Mouse (Mus musculus) limb, embryonic 12.5 days (tissue): Measurements from ENCODE around the gene Slc24a1. TPM values are rescaled to one million over a fixed set of nuclear protein-coding genes. Genes with fewer than 3 reads are reported as not detected.

ENCODE experiments used
- ATAC-seq: fragments of 200-750 bp; cut with Nextera tagmentation; 2 replicates; pipeline ENCODE4 v1.8.0; 2017; ENCODE audit warnings: low read depth, moderate TSS enrichment; ENCODE audit not compliant: insufficient number of reproducible peaks, insufficient read depth, low FRiP score, low TSS enrichment
- H3K27ac ChIP-seq: fragments of 300-500 bp; sonication (generic); 2 replicates; pipeline ENCODE4 v1.5.1; 2016; ENCODE audit warnings: mild to moderate bottlenecking, moderate library complexity
- H3K27me3 ChIP-seq: fragments of 300-500 bp; sonication (generic); 2 replicates; pipeline ENCODE4 v1.6.1; 2016; ENCODE audit warnings: mild to moderate bottlenecking, moderate library complexity
- H3K36me3 ChIP-seq: fragments of 300-500 bp; sonication (generic); 2 replicates; pipeline ENCODE4 v1.6.1; 2016; ENCODE audit warnings: mild to moderate bottlenecking, moderate library complexity
- H3K4me1 ChIP-seq: fragments of 300-500 bp; sonication (generic); replicated peaks from 2 replicates; pipeline ENCODE4 v1.6.1; 2016
- H3K4me2 ChIP-seq: fragments of 300-500 bp; sonication (generic); 2 replicates; pipeline ENCODE4 v1.6.1; 2016; ENCODE audit warnings: mild to moderate bottlenecking, moderate library complexity
- H3K4me3 ChIP-seq: fragments of 300-500 bp; sonication (generic); replicated peaks from 2 replicates; pipeline ENCODE4 v1.5.1; 2016; ENCODE audit warnings: mild to moderate bottlenecking
- H3K9ac ChIP-seq: fragments of 300-500 bp; sonication (generic); replicated peaks from 2 replicates; pipeline ENCODE4 v1.6.1; 2016; ENCODE audit warnings: mild to moderate bottlenecking, moderate library complexity
- H3K9me3 ChIP-seq: fragments of 300-500 bp; sonication (generic); 2 replicates; pipeline ENCODE4 v1.6.1; 2016; ENCODE audit warnings: mild to moderate bottlenecking, moderate library complexity
- WGBS: fragments of 180-500 bp; shearing (Covaris S2); methylation state at CpG from one replicate; pipeline ENCODE4 v1.1.7; 2016; 5-methylcytosine and 5-hydroxymethylcytosine counted together
- polyA plus RNA-seq: library from polyadenylated mRNA; unstranded; fragments of >200 nt; fragmentation: Nextera tagmentation; extraction: Ambion mirVana; gene quantifications from 2 replicates; pipeline ENCODE4 v1.2.1, GENCODE M21; 2016

The Slc24a1 gene
- polyA plus RNA-seq, 1 experiment from 2014 or later = 0.08 TPM

GRCm38 (mm10) chr9:64936508-64936907, 14.9 kb downstream of the Slc24a1 start:
- Histone ChIP-seq H3K36me3 (no peaks in the 10 kb centered on the region), H3K4me1 (peaks cover 28% of the 10 kb centered on the region), H3K4me2 (no peak overlapping the region), H3K27me3 (peaks cover 11% of the 10 kb centered on the region; the same call in 1 of the 2 replicates), H3K4me3 (no peak overlapping the region), H3K27ac (no peak overlapping the region), H3K9ac (no peak overlapping the region), H3K9me3 (no peaks in the 10 kb centered on the region)
- WGBS = 9% methylated on average over 6 of the region's 6 CpGs
- ATAC-seq = no peak

- no peak for ATAC-seq
- WGBS = 49% methylated on average over 15 of the region's 15 CpGs
- peak overlapping the region; percentile 78 for H3K27ac ChIP-seq
- H3K9me3 ChIP-seq = no peaks in the 10 kb centered on the region
- H3K36me3 ChIP-seq = no peaks in the 10 kb centered on the region
- H3K4me1 ChIP-seq = peaks cover 15% of the 10 kb centered on the region
- peak overlapping the region; percentile 31; the same call in 1 of the 2 replicates for H3K9ac ChIP-seq
- H3K27me3 ChIP-seq = peaks cover 11% of the 10 kb centered on the region; the same call in 1 of the 2 replicates
- peak overlapping the region; percentile 17; the same call in 1 of the 2 replicates for H3K4me3 ChIP-seq
- peak overlapping the region; percentile 37 for H3K4me2 ChIP-seq
Observed at GRCm38 (mm10) chr9:64934015-64934754, 17.2 kb downstream of the Slc24a1 start.

- Histone ChIP-seq H3K9ac (no peak overlapping the region), H3K4me1 (peaks cover 15% of the 10 kb centered on the region), H3K27me3 (peaks cover 7% of the 10 kb centered on the region; the same call in 1 of the 2 replicates), H3K4me2 (no peak overlapping the region), H3K36me3 (no peaks in the 10 kb centered on the region), H3K9me3 (no peaks in the 10 kb centered on the region), H3K27ac (no peak overlapping the region), H3K4me3 (no peak overlapping the region)
- 75% methylated on average over 7 of the region's 7 CpGs for WGBS
- ATAC-seq = no peak
Observed at GRCm38 (mm10) chr9:64931751-64932610, 19.4 kb downstream of the Slc24a1 start.

- H3K4me3 ChIP-seq = no peak overlapping the region
- ATAC-seq = no peak
- H3K27ac ChIP-seq = no peak overlapping the region
- no peaks in the 10 kb centered on the region for H3K36me3 ChIP-seq
- 77% methylated on average over 4 of the region's 4 CpGs for WGBS
- H3K9me3 ChIP-seq = no peaks in the 10 kb centered on the region
- H3K4me1 ChIP-seq = peaks cover 15% of the 10 kb centered on the region
- H3K4me2 ChIP-seq = no peak overlapping the region
- 0 out of 2 replicates have a peak, but pooled peaks cover 4% of the 10 kb centered on the region for H3K27me3 ChIP-seq
- no peak overlapping the region for H3K9ac ChIP-seq
Observed at GRCm38 (mm10) chr9:64930256-64930655, 21.2 kb downstream of the Slc24a1 start.

GRCm38 (mm10) chr9:64926201-64926991, 25.0 kb downstream of the Slc24a1 start:
- Histone ChIP-seq H3K36me3 (no peaks in the 10 kb centered on the region), H3K9me3 (no peaks in the 10 kb centered on the region), H3K27me3 (no peaks in the 10 kb centered on the region), H3K4me3 (no peak overlapping the region), H3K4me1 (no peaks in the 10 kb centered on the region; the same call in 1 of the 2 replicates), H3K27ac (no peak overlapping the region), H3K9ac (no peak overlapping the region), H3K4me2 (no peak overlapping the region)
- ATAC-seq = no peak
- WGBS = 77% methylated on average over 8 of the region's 8 CpGs

GRCm38 (mm10) chr9:64925771-64926170, 25.6 kb downstream of the Slc24a1 start:
- WGBS = 80% methylated on average over 5 of the region's 5 CpGs
- H3K27ac ChIP-seq = no peak overlapping the region

GRCm38 (mm10) chr9:64918560-64918959, 32.8 kb downstream of the Slc24a1 start:
- Histone ChIP-seq H3K4me1 (no peaks in the 10 kb centered on the region), H3K27ac (no peak overlapping the region), H3K4me2 (peak overlapping the region; percentile 48), H3K36me3 (peaks cover 2% of the 10 kb centered on the region), H3K27me3 (no peaks in the 10 kb centered on the region), H3K4me3 (peak overlapping the region; percentile 34), H3K9me3 (no peaks in the 10 kb centered on the region), H3K9ac (no peak overlapping the region)
- no peak for ATAC-seq
- WGBS = 35% methylated on average over 16 of the region's 16 CpGs

More at GRCm38 (mm10) chr9:64925771-64926170, 25.6 kb downstream of the Slc24a1 start:
- Histone ChIP-seq H3K9ac (no peak overlapping the region), H3K36me3 (no peaks in the 10 kb centered on the region), H3K4me3 (no peak overlapping the region), H3K27me3 (no peaks in the 10 kb centered on the region), H3K4me2 (no peak overlapping the region), H3K9me3 (no peaks in the 10 kb centered on the region), H3K4me1 (no peaks in the 10 kb centered on the region; the same call in 1 of the 2 replicates)
- ATAC-seq = no peak

- Histone ChIP-seq H3K27me3 (no peaks in the 10 kb centered on the region), H3K9ac (no peak overlapping the region), H3K9me3 (no peaks in the 10 kb centered on the region), H3K27ac (no peak overlapping the region), H3K36me3 (peaks cover 16% of the 10 kb centered on the region), H3K4me3 (no peak overlapping the region), H3K4me2 (no peak overlapping the region), H3K4me1 (no peaks in the 10 kb centered on the region)
- no peak for ATAC-seq
- WGBS = 83% methylated on average over 4 of the region's 4 CpGs
Observed at GRCm38 (mm10) chr9:64914629-64915028, 36.8 kb downstream of the Slc24a1 start.

- Histone ChIP-seq H3K27me3 (no peaks in the 10 kb centered on the region), H3K36me3 (peaks cover 16% of the 10 kb centered on the region), H3K4me1 (no peaks in the 10 kb centered on the region), H3K4me2 (no peak overlapping the region), H3K4me3 (no peak overlapping the region), H3K9ac (no peak overlapping the region), H3K27ac (no peak overlapping the region), H3K9me3 (no peaks in the 10 kb centered on the region)
- ATAC-seq = no peak
- 95% methylated on average over 2 of the region's 2 CpGs for WGBS
Observed at GRCm38 (mm10) chr9:64913973-64914372, 37.4 kb downstream of the Slc24a1 start.

GRCm38 (mm10) chr9:64913406-64913805, 38.0 kb downstream of the Slc24a1 start:
- H3K4me3 ChIP-seq = no peak overlapping the region
- WGBS = 96% methylated on average over 4 of the region's 4 CpGs

More at GRCm38 (mm10) chr9:64913406-64913805, 38.0 kb downstream of the Slc24a1 start:
- H3K27me3 ChIP-seq = no peaks in the 10 kb centered on the region
- H3K9me3 ChIP-seq = no peaks in the 10 kb centered on the region
- no peak for ATAC-seq
- H3K36me3 ChIP-seq = peaks cover 16% of the 10 kb centered on the region
- no peak overlapping the region for H3K4me2 ChIP-seq
- no peak overlapping the region for H3K27ac ChIP-seq
- H3K4me1 ChIP-seq = no peaks in the 10 kb centered on the region
- no peak overlapping the region for H3K9ac ChIP-seq
